Mouse (Mus musculus): Measurements from ENCODE around the gene Prps2. TPM values are rescaled to one million over a fixed set of nuclear protein-coding genes. Genes with fewer than 3 reads are reported as not detected.
"Not testable (repeated sequence)": the region's sequence is repeated elsewhere in the genome, so short reads cannot be mapped to it uniquely, and the experiment has no call there.

The Prps2 gene
- total RNA-seq, 1 experiment from 2014 or later = 18.4 TPM

DNA sequence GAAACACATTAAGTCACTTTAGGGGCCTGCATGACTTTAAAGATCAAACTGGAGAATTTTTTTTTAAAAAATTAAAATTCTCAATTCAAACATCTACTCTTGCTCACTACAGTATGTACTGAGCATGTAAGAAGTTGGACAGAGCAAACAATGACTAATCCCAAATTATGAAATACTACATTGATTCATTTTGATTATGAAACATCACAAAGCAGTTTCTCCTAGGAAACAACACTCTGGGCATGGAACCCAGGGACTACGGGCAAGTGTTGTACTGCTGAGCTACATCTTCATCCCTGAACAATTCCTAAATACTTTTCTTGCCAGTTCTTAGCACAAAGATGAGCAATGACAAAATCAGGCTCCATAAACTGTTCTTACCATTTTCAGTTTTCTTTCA, 52.9 kb downstream of the Prps2 start:
- ATAC-seq (replicated peaks; ENCODE audit: insufficient number of reproducible peaks, low FRiP score, low TSS enrichment, poor library complexity, severe bottlenecking) = no peak

DNA sequence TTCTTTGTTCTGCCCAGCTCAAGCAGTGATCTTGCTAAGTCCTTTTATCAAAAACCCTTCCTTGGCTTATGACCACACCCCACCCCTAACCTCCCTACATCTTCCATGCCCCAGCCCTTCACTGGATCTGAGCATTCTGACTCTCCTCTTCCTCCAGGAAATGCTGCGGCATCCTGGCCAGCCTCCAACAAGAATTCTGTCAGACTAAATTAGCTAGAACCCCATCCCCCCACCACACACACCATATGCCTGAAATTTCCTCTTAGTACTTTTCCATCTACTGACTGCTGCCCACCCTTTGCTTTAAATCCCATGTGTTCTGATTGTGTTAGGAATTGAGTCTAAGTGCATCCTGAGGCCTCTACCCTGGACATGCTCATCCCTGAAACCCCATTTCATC, 53.5 kb downstream of the Prps2 start:
- no peak for ATAC-seq (replicated peaks; ENCODE audit: insufficient number of reproducible peaks, low FRiP score, low TSS enrichment, poor library complexity, severe bottlenecking)

GRCm38 (mm10) chrX:167328519-167328918, 54.0 kb downstream of the Prps2 start:
- no peak for ATAC-seq (replicated peaks; ENCODE audit: insufficient number of reproducible peaks, low FRiP score, low TSS enrichment, poor library complexity, severe bottlenecking)

- no peak for ATAC-seq (replicated peaks; ENCODE audit: insufficient number of reproducible peaks, low FRiP score, low TSS enrichment, poor library complexity, severe bottlenecking)
These were observed 58.8 kb downstream of the Prps2 start for GRCm38 (mm10) chrX:167323742-167324141.

GRCm38 (mm10) chrX:167321233-167321806, 61.2 kb downstream of the Prps2 start:
- ATAC-seq (replicated peaks; ENCODE audit: insufficient number of reproducible peaks, low FRiP score, low TSS enrichment, poor library complexity, severe bottlenecking) = no peak

GRCm38 (mm10) chrX:167318819-167319396, 63.6 kb downstream of the Prps2 start:
- ATAC-seq (replicated peaks; ENCODE audit: insufficient number of reproducible peaks, low FRiP score, low TSS enrichment, poor library complexity, severe bottlenecking) = peak; percentile 76

DNA sequence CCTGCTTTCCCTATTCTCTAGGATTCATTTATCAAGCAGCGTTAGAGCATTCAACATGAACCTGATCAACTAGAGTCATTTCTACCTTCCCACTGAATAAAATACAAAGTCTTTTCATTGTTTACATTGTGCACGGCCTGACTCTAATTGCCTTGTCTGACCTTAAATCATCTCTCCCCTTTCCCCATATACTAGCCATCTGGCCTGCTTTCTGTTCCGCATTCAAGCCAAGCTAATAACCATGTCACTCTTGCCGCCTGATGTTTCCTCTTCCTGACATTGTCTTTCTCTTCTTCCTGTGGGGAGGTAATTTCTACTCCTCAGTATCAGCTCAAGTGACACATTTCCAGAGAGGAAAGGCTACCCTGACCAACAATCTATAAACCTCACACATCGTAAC, 66.8 kb downstream of the Prps2 start:
- ATAC-seq (replicated peaks; ENCODE audit: insufficient number of reproducible peaks, low FRiP score, low TSS enrichment, poor library complexity, severe bottlenecking) = peak; percentile 87

GRCm38 (mm10) chrX:167315093-167315726, 67.3 kb downstream of the Prps2 start:
- ATAC-seq (replicated peaks; ENCODE audit: insufficient number of reproducible peaks, low FRiP score, low TSS enrichment, poor library complexity, severe bottlenecking) = no peak

- ATAC-seq (replicated peaks; ENCODE audit: insufficient number of reproducible peaks, low FRiP score, low TSS enrichment, poor library complexity, severe bottlenecking) = not testable (repeated sequence)
These were observed 80.5 kb downstream of the Prps2 start for GRCm38 (mm10) chrX:167302061-167302460.

Other genes starting within 250 kb of the Prps2 start
- 8,846 to 11,803 TPM (median 11,494 TPM) in 3 replicates for gene Tmsb4x, start 173.4 kb downstream of the Prps2 start, total RNA-seq (2017)
- 50.9 to 97.9 TPM (median 77.8 TPM) in 3 replicates for gene Tlr8, start 118.4 kb downstream of the Prps2 start, total RNA-seq (2017)
- 116 to 144 TPM (median 135 TPM) in 3 replicates for gene Tlr7, start 52.2 kb downstream of the Prps2 start, total RNA-seq (2017)